Mouse (Mus musculus) testis, postnatal 10 days (tissue): ENCODE measurements around the gene Fbxo24.

Source experiments
- DNase-seq: peaks from one replicate; pipeline ENCODE4 v3.0.0; 2021; ENCODE audit warnings: low spot score

Fbxo24 gene

GRCm38 (mm10) chr5:137628498-137629305, at the start of gene Fbxo24, which contains the start of the genes Lrch4 and Gm20605:
Gene Fbxo24 (minus strand): TSS chr5:137629002.
Gene Lrch4 (plus strand): TSS chr5:137629121.
Gene Gm20605 (plus strand): TSS chr5:137629175.
- DNase-seq, result peak; percentile 98

- no peak for DNase-seq
Measured at GRCm38 (mm10) chr5:137677859-137678258, 49.1 kb upstream of the Fbxo24 start.

- DNase-seq, result no peak
Measured at GRCm38 (mm10) chr5:137674786-137675185, 46.0 kb upstream of the Fbxo24 start.

- DNase-seq, result no peak
Measured at GRCm38 (mm10) chr5:137673015-137673414, 44.2 kb upstream of the Fbxo24 start.

GRCm38 (mm10) chr5:137672361-137672760, 43.6 kb upstream of the Fbxo24 start:
- no peak for DNase-seq

- DNase-seq, result peak; percentile 76
Measured at GRCm38 (mm10) chr5:137671443-137672240, 42.8 kb upstream of the Fbxo24 start.

- no peak for DNase-seq
Measured at GRCm38 (mm10) chr5:137670240-137670639, 41.4 kb upstream of the Fbxo24 start.

GRCm38 (mm10) chr5:137668971-137669370, 40.2 kb upstream of the Fbxo24 start:
- no peak for DNase-seq

- no peak for DNase-seq
Measured at GRCm38 (mm10) chr5:137663057-137663456, 34.3 kb upstream of the Fbxo24 start.

GRCm38 (mm10) chr5:137660064-137660688, 31.4 kb upstream of the Fbxo24 start:
- DNase-seq, result no peak

- DNase-seq, result peak; percentile 80
Measured at GRCm38 (mm10) chr5:137656977-137657376, 28.2 kb upstream of the Fbxo24 start.

- no peak for DNase-seq
Measured at GRCm38 (mm10) chr5:137654746-137655145, 25.9 kb upstream of the Fbxo24 start.

- DNase-seq, result no peak
Measured at GRCm38 (mm10) chr5:137653366-137653765, 24.6 kb upstream of the Fbxo24 start.

- DNase-seq, result peak; percentile 85
Measured at GRCm38 (mm10) chr5:137652474-137652873, 23.7 kb upstream of the Fbxo24 start.

- peak; percentile 63 for DNase-seq
Measured at GRCm38 (mm10) chr5:137649669-137650571, 21.1 kb upstream of the Fbxo24 start.

GRCm38 (mm10) chr5:137649251-137649650, 20.4 kb upstream of the Fbxo24 start:
- DNase-seq, result no peak

GRCm38 (mm10) chr5:137647827-137648601, 19.2 kb upstream of the Fbxo24 start:
- DNase-seq, result no peak

GRCm38 (mm10) chr5:137645652-137646091, 16.9 kb upstream of the Fbxo24 start, which contains the start of gene Irs3:
Gene Irs3 (minus strand): TSS chr5:137645714.
- no peak for DNase-seq

- no peak for DNase-seq
Measured at GRCm38 (mm10) chr5:137645091-137645651, 16.4 kb upstream of the Fbxo24 start.

GRCm38 (mm10) chr5:137644484-137644883, 15.7 kb upstream of the Fbxo24 start:
- DNase-seq, result no peak
